Mouse (Mus musculus): ENCODE results near the gene Serpina3a. TPM values are rescaled to one million over a fixed set of nuclear protein-coding genes. Genes with fewer than 3 reads are reported as not detected.
"Not testable (repeated sequence)": the region's sequence is repeated elsewhere in the genome, so short reads cannot be mapped to it uniquely, and the experiment has no call there.

Gene Serpina3a
- polyA plus RNA-seq (2016; fragmentation: Nextera tagmentation; extraction: Ambion mirVana): not detected in 2 replicates

DNA sequence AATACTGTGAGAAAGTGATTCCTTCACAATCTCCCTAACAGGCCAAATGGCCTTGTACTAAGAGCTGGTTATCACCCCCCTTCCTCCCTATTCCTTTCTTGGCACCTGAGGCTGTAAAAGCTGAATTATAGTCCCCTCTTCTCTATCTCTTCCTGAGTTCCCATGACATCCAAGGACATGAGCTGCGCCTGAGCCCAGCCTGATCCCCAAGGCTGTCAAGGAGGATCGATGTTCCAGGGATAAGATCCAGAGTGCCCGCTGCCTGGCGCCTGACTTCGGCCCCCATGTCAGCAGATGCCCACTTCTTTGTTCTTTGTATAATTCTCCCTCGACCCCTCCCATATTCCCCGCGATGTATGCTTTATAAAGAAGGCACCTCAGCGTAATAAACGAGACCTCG lies at the start of gene Serpina3a:
Gene Serpina3a (plus strand): TSS at position 392 of the 400 bp plus-strand sequence.
- H3K27ac ChIP-seq; H3K27me3 ChIP-seq; H3K9ac ChIP-seq; H3K4me3 ChIP-seq (replicated peaks); H3K36me3 ChIP-seq (replicated peaks); H3K9me3 ChIP-seq; H3K4me2 ChIP-seq; H3K4me1 ChIP-seq; ATAC-seq (ENCODE audit: low FRiP score): not testable (repeated sequence)
- 86% methylated on average over 11 of the region's 11 CpGs for WGBS

DNA sequence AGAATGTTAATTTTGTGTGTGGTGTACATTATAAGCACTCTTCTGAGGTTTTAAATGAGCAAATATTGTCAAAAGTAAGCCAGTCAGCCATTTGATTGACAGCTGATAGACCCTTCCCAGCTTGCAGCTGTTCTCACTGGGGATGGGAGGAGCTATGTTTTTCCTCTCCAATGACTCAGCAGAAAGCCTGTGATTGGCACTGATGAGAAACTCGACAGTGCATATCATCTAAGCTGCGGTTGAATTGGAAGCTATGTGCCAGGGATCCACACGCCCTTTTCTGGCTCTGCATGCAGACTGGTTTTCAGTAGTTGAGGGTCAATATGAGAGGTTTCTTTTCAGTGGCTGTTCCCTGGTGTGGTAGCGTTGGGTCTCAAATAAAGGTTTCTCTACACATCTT lies 48.0 kb upstream of the Serpina3a start:
- 57% methylated on average over 4 of the region's 4 CpGs for WGBS
- no peak for ATAC-seq (ENCODE audit: low FRiP score)
- no peak overlapping the region for H3K4me2 ChIP-seq

DNA sequence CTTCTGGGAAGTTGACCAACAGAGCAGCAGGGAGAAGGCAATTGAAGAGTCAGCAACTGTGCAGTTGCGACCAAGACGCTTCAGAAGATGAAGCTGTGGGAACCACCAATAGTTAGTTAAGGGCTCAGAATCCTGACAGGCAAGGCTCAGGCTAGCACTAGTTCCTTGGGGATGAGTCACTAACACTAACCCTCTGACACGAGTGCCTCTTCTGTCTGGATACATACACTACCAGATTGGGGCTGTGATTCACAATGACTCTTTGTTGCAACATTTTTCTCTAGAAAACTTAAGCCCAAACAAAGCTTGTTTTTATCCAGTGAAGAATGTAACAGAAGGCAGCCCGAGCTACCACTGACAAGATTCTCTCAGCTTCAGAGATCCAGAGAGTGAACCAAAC lies 47.5 kb upstream of the Serpina3a start:
- H3K36me3 ChIP-seq (replicated peaks): no peaks in the 10 kb centered on the region
- no peak overlapping the region for H3K4me2 ChIP-seq
- no peak overlapping the region for H3K27ac ChIP-seq
- no peak overlapping the region for H3K4me3 ChIP-seq (replicated peaks)
- 83% methylated on average over 4 of the region's 4 CpGs for WGBS
- H3K9ac ChIP-seq: no peak overlapping the region
- H3K27me3 ChIP-seq: no peaks in the 10 kb centered on the region
- H3K9me3 ChIP-seq: no peaks in the 10 kb centered on the region
- ATAC-seq (ENCODE audit: low FRiP score): no peak
- no peaks in the 10 kb centered on the region for H3K4me1 ChIP-seq

More for the DNA sequence above, 48.0 kb upstream of the Serpina3a start:
- Histone ChIP-seq H3K27me3 (no peaks in the 10 kb centered on the region), H3K9me3 (no peaks in the 10 kb centered on the region), H3K27ac (no peak overlapping the region), H3K9ac (no peak overlapping the region), H3K4me1 (no peaks in the 10 kb centered on the region), H3K4me3 (replicated peaks) (no peak overlapping the region), H3K36me3 (replicated peaks) (no peaks in the 10 kb centered on the region)

DNA sequence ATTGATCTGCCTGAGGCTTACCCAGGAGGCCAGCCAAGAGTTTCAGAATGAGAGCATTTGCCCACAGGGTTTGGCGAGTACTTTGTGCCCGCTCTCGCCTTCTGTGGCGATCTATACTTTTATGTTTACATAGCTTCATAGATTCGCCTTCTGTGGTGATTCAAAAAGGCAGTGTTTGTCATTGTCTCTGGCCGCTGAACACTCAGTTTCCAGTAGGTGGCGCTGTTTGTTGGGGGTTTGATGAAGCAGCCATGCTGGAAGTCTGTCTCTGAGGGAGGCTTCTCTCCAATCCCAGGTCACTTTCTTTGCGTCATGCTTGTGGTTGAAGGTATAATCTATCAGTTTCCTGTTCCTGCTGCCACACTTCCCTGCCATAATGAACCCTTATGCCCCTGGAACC lies 46.3 kb upstream of the Serpina3a start:
- Histone ChIP-seq H3K27ac (no peak overlapping the region), H3K27me3 (no peaks in the 10 kb centered on the region), H3K9me3 (no peaks in the 10 kb centered on the region), H3K4me3 (replicated peaks) (no peak overlapping the region), H3K36me3 (replicated peaks) (no peaks in the 10 kb centered on the region), H3K4me2 (no peak overlapping the region), H3K9ac (no peak overlapping the region), H3K4me1 (no peaks in the 10 kb centered on the region)
- ATAC-seq (ENCODE audit: low FRiP score): 0 out of 2 replicates have a peak, but pooled peaks have one; percentile 20
- WGBS: 30% methylated on average over 8 of the region's 8 CpGs

DNA sequence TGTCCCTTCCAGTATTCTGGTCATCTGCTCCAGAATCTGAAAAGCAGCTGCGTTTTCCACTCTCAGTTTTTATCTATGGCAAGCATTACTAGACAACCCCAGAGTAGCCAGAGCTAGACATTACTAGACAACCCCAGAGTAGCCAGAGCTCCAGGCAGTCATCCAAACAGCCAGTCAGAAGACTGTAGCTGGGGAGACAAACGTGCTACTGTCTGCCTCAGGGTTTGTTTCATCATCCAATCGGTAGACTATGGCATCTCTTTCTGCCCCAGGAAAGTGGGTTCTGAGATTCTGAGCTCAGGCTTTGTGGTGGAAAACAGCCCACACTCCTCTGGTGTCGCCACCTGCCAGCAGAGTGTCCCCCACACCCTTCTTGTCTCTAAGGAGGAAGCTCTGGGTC lies 45.0 kb upstream of the Serpina3a start:
- no peaks in the 10 kb centered on the region for H3K9me3 ChIP-seq
- H3K36me3 ChIP-seq (replicated peaks): no peaks in the 10 kb centered on the region
- H3K9ac ChIP-seq: no peak overlapping the region
- 0 out of 2 replicates have a peak overlapping the region, but pooled peaks have one; percentile 7 for H3K4me3 ChIP-seq (replicated peaks)
- H3K27ac ChIP-seq: no peak overlapping the region
- no peaks in the 10 kb centered on the region for H3K27me3 ChIP-seq
- H3K4me2 ChIP-seq: peak overlapping the region; percentile 34
- H3K4me1 ChIP-seq: no peaks in the 10 kb centered on the region
- peak; percentile 72; the same call in 1 of the 2 replicates for ATAC-seq (ENCODE audit: low FRiP score)
- 31% methylated on average over 4 of the region's 4 CpGs for WGBS

DNA sequence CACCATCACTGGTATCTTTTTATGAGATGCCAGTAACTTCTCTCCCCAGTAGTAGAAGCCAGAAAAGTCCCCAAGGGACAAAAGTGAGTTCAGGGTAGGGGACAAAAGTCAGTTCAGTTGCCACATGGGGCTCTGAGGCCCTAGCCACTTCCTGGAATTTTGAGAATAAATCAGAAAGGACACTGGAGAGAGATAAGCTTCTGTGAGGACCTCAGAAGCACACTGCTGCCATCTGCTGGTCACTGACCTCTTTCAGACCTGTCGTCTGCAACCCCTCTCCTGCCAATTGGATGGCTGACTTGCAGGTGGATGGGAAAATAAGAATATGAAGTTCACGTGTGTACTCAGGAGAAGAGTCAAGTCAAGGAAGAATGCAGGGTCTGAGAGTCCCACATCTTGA lies 42.9 kb upstream of the Serpina3a start:
- no peaks in the 10 kb centered on the region for H3K4me1 ChIP-seq
- WGBS: 13% methylated on average over 2 of the region's 2 CpGs
- peak; percentile 42; the same call in 1 of the 2 replicates for ATAC-seq (ENCODE audit: low FRiP score)
- H3K9me3 ChIP-seq: no peaks in the 10 kb centered on the region
- no peak overlapping the region for H3K9ac ChIP-seq
- H3K36me3 ChIP-seq (replicated peaks): no peaks in the 10 kb centered on the region
- no peaks in the 10 kb centered on the region for H3K27me3 ChIP-seq
- no peak overlapping the region for H3K4me2 ChIP-seq
- H3K4me3 ChIP-seq (replicated peaks): no peak overlapping the region
- H3K27ac ChIP-seq: no peak overlapping the region

DNA sequence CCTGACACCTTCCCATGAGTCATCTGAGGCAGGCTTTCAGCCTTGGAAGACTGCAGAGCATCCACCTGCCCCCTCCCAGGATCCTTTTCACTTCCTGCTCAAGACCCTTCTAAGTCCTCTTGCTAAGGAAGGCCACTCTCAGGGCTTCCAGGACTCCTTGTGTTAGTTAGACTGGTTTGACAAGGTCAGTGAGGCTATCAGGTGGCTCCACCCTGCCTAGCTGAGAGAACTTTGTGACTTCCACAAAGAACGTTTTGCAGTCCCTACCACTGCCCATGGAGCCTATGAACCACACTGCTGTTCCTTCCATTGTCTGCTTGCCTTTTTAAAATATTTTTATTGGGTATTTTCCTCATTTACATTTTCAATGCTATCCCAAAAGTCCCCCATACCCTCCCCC lies 40.8 kb upstream of the Serpina3a start:
- Histone ChIP-seq H3K27me3 (no peaks in the 10 kb centered on the region), H3K4me1 (no peaks in the 10 kb centered on the region), H3K36me3 (replicated peaks) (no peaks in the 10 kb centered on the region), H3K4me3 (replicated peaks) (no peak overlapping the region), H3K9ac (no peak overlapping the region), H3K27ac (no peak overlapping the region), H3K9me3 (no peaks in the 10 kb centered on the region), H3K4me2 (no peak overlapping the region)
- no peak for ATAC-seq (ENCODE audit: low FRiP score)
- WGBS: 52% methylated on average over 1 of the region's 1 CpGs

DNA sequence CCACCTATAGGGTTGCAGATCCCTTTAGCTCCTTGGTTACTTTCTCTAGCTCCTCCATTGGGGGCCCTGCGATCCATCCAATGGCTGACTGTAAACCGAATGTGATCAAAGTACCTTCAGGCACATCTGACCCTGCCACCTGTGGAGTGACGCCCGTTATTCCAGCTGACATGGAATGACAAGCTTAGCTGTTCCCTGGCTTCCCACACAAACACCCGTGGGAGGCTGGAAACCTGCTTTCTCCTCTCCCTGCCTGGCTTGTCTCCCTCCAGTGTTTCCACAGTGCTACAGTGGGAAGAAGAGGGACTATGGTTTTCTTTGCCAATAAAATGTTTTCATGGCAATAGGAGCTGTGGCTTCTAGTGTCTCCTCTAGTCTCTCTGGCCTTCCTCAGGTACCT lies 40.2 kb upstream of the Serpina3a start:
- Histone ChIP-seq H3K4me2 (no peak overlapping the region), H3K27me3 (no peaks in the 10 kb centered on the region), H3K4me1 (no peaks in the 10 kb centered on the region), H3K9ac (no peak overlapping the region), H3K27ac (no peak overlapping the region), H3K4me3 (replicated peaks) (no peak overlapping the region), H3K36me3 (replicated peaks) (no peaks in the 10 kb centered on the region), H3K9me3 (no peaks in the 10 kb centered on the region)
- 61% methylated on average over 5 of the region's 5 CpGs for WGBS
- no peak for ATAC-seq (ENCODE audit: low FRiP score)

DNA sequence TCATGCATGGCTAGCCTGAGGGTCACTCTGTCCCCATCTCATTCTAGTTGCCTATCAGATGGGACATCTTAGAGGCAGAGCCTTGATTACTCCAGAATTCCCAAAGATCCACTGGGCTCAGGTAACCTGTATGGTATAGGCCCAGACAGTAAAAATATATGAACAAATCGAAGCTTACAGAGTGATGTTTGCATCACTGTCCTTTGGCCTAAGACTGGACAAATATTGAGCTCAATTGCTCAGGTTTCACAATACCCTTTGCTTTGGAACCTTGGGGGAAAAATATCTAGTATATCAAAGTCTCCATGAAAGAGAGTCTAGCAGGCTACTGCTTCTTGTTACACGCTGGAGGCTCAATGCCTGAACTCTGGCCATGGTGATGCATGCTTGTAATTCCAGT lies 22.4 kb upstream of the Serpina3a start:
- 68% methylated on average over 2 of the region's 2 CpGs for WGBS
- Histone ChIP-seq H3K27me3 (no peaks in the 10 kb centered on the region), H3K4me2 (no peak overlapping the region), H3K9ac (no peak overlapping the region), H3K4me3 (replicated peaks) (no peak overlapping the region), H3K27ac (no peak overlapping the region), H3K4me1 (no peaks in the 10 kb centered on the region), H3K36me3 (replicated peaks) (no peaks in the 10 kb centered on the region), H3K9me3 (0 out of 2 replicates have a peak, but pooled peaks cover 7% of the 10 kb centered on the region)
- no peak for ATAC-seq (ENCODE audit: low FRiP score)

DNA sequence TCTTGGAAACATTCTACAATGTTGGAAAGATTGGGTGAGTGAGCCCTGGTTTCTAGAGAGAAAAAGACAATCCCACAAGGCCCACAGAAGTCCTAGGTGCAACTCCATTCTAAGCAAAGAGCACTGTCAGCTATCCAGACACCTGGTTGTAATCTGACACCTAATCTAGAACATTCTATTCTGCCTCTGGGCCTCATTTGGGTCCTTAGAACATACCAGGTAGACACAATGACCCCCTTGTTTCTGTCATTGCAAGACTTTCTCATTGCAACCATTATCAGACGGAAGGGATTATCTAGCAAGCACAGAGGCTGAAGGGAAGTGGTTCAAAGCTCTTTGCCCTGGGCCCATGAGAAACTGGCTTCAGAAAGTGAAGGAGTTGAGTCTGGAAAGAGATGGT lies 21.2 kb upstream of the Serpina3a start:
- no peak overlapping the region for H3K4me2 ChIP-seq
- no peaks in the 10 kb centered on the region for H3K27me3 ChIP-seq
- H3K4me1 ChIP-seq: no peaks in the 10 kb centered on the region
- H3K9me3 ChIP-seq: 0 out of 2 replicates have a peak, but pooled peaks cover 7% of the 10 kb centered on the region
- H3K9ac ChIP-seq: no peak overlapping the region
- no peaks in the 10 kb centered on the region for H3K36me3 ChIP-seq (replicated peaks)
- ATAC-seq (ENCODE audit: low FRiP score): no peak
- H3K4me3 ChIP-seq (replicated peaks): no peak overlapping the region
- no peak overlapping the region for H3K27ac ChIP-seq
- WGBS: 73% methylated on average over 1 of the region's 1 CpGs

DNA sequence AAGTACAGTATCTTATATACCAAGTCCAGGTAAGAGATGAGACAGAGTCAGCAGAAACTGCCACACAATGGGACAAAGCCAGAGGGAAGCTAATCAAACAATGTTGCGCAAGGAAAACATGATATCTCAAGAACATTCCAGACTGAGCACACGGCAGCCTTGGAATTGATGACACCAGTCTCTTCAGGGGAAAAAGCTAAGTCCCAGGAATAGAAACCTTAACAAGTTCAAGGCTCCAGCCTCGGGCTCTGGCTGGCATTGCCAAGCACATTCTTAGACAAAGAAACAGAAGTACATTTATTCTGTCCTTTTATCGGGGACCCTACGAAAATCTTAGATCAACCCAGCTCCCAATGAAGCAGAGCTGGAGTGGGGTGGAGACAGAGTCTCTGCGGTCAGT lies 11.8 kb upstream of the Serpina3a start, which contains the start of gene Serpina5:
Gene Serpina5 (plus strand): TSS at position 346 of the 400 bp plus-strand sequence.
- Histone ChIP-seq H3K4me1 (no peaks in the 10 kb centered on the region), H3K27ac (no peak within 1 kb of the TSS), H3K9ac (no peak within 1 kb of the TSS), H3K4me2 (no peak within 1 kb of the TSS), H3K4me3 (replicated peaks) (no peak within 1 kb of the TSS), H3K36me3 (replicated peaks) (no peaks in the 10 kb centered on the region), H3K27me3 (no peaks in the 10 kb centered on the region), H3K9me3 (no peaks in the 10 kb centered on the region)
- no peak for ATAC-seq (ENCODE audit: low FRiP score)
- 89% methylated on average over 6 of the region's 6 CpGs for WGBS

DNA sequence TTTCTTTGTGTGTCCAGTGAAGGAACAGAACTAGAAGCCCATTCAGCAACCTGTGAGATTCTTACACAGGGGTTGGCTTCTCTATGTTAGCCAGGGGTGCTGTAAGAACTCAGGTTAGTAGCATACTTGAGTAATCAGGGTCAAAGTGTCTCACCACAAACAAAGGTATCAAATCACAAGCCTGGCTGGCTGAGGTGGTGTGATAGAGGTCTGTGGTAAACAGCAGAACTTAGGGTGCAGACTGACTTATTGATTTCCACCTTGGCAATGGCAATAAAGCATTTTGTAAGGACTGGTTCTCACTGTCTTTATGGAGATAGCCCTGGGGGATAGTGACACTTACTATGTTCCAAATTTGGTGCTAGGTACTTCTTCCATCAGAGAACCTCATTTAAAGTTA lies 6.7 kb upstream of the Serpina3a start:
- Histone ChIP-seq H3K4me3 (replicated peaks) (no peak overlapping the region), H3K27ac (no peak overlapping the region), H3K9me3 (no peaks in the 10 kb centered on the region), H3K9ac (no peak overlapping the region), H3K4me1 (no peaks in the 10 kb centered on the region), H3K36me3 (replicated peaks) (no peaks in the 10 kb centered on the region), H3K27me3 (no peaks in the 10 kb centered on the region), H3K4me2 (no peak overlapping the region)
- no peak for ATAC-seq (ENCODE audit: low FRiP score)

DNA sequence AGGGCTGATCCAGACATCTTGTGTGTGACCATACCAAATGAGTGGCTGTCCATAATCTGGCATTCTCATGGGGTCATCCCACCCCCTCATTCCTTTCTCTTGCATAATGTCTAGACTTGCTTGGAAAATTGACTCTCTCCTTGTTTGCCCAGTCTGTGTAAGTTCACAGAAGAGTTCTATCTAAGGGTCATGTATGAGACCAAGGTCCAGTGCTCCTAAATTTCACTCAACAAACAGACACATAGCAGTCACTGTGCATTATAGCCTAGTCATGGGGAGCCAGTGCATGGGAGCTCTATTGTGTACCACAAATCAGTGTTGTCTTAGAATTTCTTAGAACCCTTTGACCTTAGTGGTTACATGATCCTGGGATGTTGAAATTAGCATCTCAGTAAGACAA lies 5.6 kb upstream of the Serpina3a start:
- H3K4me1 ChIP-seq: no peaks in the 10 kb centered on the region
- no peaks in the 10 kb centered on the region for H3K36me3 ChIP-seq (replicated peaks)
- no peaks in the 10 kb centered on the region for H3K27me3 ChIP-seq
- no peak overlapping the region for H3K4me3 ChIP-seq (replicated peaks)
- no peaks in the 10 kb centered on the region for H3K9me3 ChIP-seq
- H3K9ac ChIP-seq: no peak overlapping the region
- no peak for ATAC-seq (ENCODE audit: low FRiP score)
- no peak overlapping the region for H3K27ac ChIP-seq
- no peak overlapping the region for H3K4me2 ChIP-seq
